Mouse (Mus musculus): ENCODE data around the gene Tmem82. TPM values are rescaled to one million over a fixed set of nuclear protein-coding genes. Genes with fewer than 3 reads are reported as not detected.

Tmem82 gene
- polyA plus RNA-seq, 1 experiment from 2014 or later: 0.43 TPM

- peaks cover 13% of the 10 kb centered on the region for H3K4me1 ChIP-seq
- no peaks in the 10 kb centered on the region for H3K9me3 ChIP-seq
- no peak overlapping the region for H3K27ac ChIP-seq
- 0 out of 2 replicates have a peak, but pooled peaks cover 4% of the 10 kb centered on the region for H3K27me3 ChIP-seq (replicated peaks)
- ATAC-seq (ENCODE audit: low FRiP score, low read depth): no peak
- H3K4me2 ChIP-seq (replicated peaks): no peak overlapping the region
- 85% methylated on average over 8 of the region's 8 CpGs for WGBS
- peaks cover 14% of the 10 kb centered on the region for H3K36me3 ChIP-seq
- H3K9ac ChIP-seq: no peak overlapping the region
- H3K4me3 ChIP-seq: no peak overlapping the region
These were observed 3.7 kb upstream of the Tmem82 start for GRCm38 (mm10) chr4:141622091-141622490.

GRCm38 (mm10) chr4:141621297-141621696 lies 2.9 kb upstream of the Tmem82 start:
- Histone ChIP-seq H3K27ac (no peak overlapping the region), H3K27me3 (replicated peaks) (0 out of 2 replicates have a peak, but pooled peaks cover 4% of the 10 kb centered on the region), H3K9ac (no peak overlapping the region), H3K4me1 (peaks cover 13% of the 10 kb centered on the region), H3K9me3 (no peaks in the 10 kb centered on the region), H3K36me3 (peaks cover 7% of the 10 kb centered on the region), H3K4me3 (no peak overlapping the region), H3K4me2 (replicated peaks) (no peak overlapping the region)
- no peak for ATAC-seq (ENCODE audit: low FRiP score, low read depth)
- WGBS: 85% methylated on average over 8 of the region's 8 CpGs

- ATAC-seq (ENCODE audit: low FRiP score, low read depth): no peak
- H3K27me3 ChIP-seq (replicated peaks): 0 out of 2 replicates have a peak, but pooled peaks cover 4% of the 10 kb centered on the region
- H3K36me3 ChIP-seq: no peaks in the 10 kb centered on the region
- peaks cover 17% of the 10 kb centered on the region for H3K4me1 ChIP-seq
- H3K4me3 ChIP-seq: no peak overlapping the region
- H3K9ac ChIP-seq: no peak overlapping the region
- H3K9me3 ChIP-seq: no peaks in the 10 kb centered on the region
- H3K27ac ChIP-seq: no peak overlapping the region
- 84% methylated on average over 9 of the region's 9 CpGs for WGBS
- H3K4me2 ChIP-seq (replicated peaks): no peak overlapping the region
These were observed 958 bp upstream of the Tmem82 start for GRCm38 (mm10) chr4:141619299-141619883.

GRCm38 (mm10) chr4:141617863-141618564 lies 419 bp downstream of the Tmem82 start:
- Histone ChIP-seq H3K27me3 (replicated peaks) (0 out of 2 replicates have a peak, but pooled peaks cover 4% of the 10 kb centered on the region), H3K36me3 (no peaks in the 10 kb centered on the region), H3K27ac (no peak overlapping the region), H3K4me2 (replicated peaks) (peak overlapping the region; percentile 55), H3K4me3 (0 out of 2 replicates have a peak overlapping the region, but pooled peaks have one; percentile 15), H3K9me3 (no peaks in the 10 kb centered on the region), H3K9ac (0 out of 2 replicates have a peak overlapping the region, but pooled peaks have one; percentile 26), H3K4me1 (peaks cover 14% of the 10 kb centered on the region)
- 13% methylated on average over 22 of the region's 22 CpGs for WGBS
- ATAC-seq (ENCODE audit: low FRiP score, low read depth): peak; percentile 55

- Histone ChIP-seq H3K27me3 (replicated peaks) (0 out of 2 replicates have a peak, but pooled peaks cover 4% of the 10 kb centered on the region), H3K4me1 (peaks cover 14% of the 10 kb centered on the region), H3K36me3 (no peaks in the 10 kb centered on the region), H3K4me2 (replicated peaks) (peak overlapping the region; percentile 55), H3K9me3 (no peaks in the 10 kb centered on the region), H3K9ac (0 out of 2 replicates have a peak overlapping the region, but pooled peaks have one; percentile 26), H3K4me3 (peak overlapping the region; percentile 15; the same call in 1 of the 2 replicates), H3K27ac (no peak overlapping the region)
- peak; percentile 43; the same call in 1 of the 2 replicates for ATAC-seq (ENCODE audit: low FRiP score, low read depth)
- WGBS: 3% methylated on average over 20 of the region's 20 CpGs
These were observed 1.1 kb downstream of the Tmem82 start for GRCm38 (mm10) chr4:141617299-141617698.

- Histone ChIP-seq H3K36me3 (no peaks in the 10 kb centered on the region), H3K4me3 (no peak overlapping the region), H3K4me2 (replicated peaks) (no peak overlapping the region), H3K9ac (no peak overlapping the region), H3K27ac (no peak overlapping the region), H3K9me3 (no peaks in the 10 kb centered on the region), H3K4me1 (peaks cover 14% of the 10 kb centered on the region), H3K27me3 (replicated peaks) (0 out of 2 replicates have a peak, but pooled peaks cover 4% of the 10 kb centered on the region)
- ATAC-seq (ENCODE audit: low FRiP score, low read depth): no peak
- WGBS: 72% methylated on average over 6 of the region's 6 CpGs
These were observed 1.6 kb downstream of the Tmem82 start for GRCm38 (mm10) chr4:141616811-141617210.

GRCm38 (mm10) chr4:141614946-141615345 lies 3.5 kb downstream of the Tmem82 start:
- WGBS: 84% methylated on average over 14 of the region's 14 CpGs
- Histone ChIP-seq H3K27ac (no peak overlapping the region), H3K4me1 (peaks cover 14% of the 10 kb centered on the region), H3K4me2 (replicated peaks) (no peak overlapping the region), H3K36me3 (no peaks in the 10 kb centered on the region), H3K27me3 (replicated peaks) (0 out of 2 replicates have a peak, but pooled peaks cover 4% of the 10 kb centered on the region), H3K9ac (no peak overlapping the region), H3K9me3 (no peaks in the 10 kb centered on the region), H3K4me3 (no peak overlapping the region)
- ATAC-seq (ENCODE audit: low FRiP score, low read depth): no peak

- no peak overlapping the region for H3K9ac ChIP-seq
- no peak overlapping the region for H3K4me2 ChIP-seq (replicated peaks)
- no peak overlapping the region for H3K4me3 ChIP-seq
These were observed 8.9 kb downstream of the Tmem82 start for GRCm38 (mm10) chr4:141609538-141609937.

GRCm38 (mm10) chr4:141605861-141606260 lies 12.6 kb downstream of the Tmem82 start, which contains the start of gene Fblim1:
Gene Fblim1 (minus strand): TSS chr4:141606096.
- Histone ChIP-seq H3K9me3 (no peaks in the 10 kb centered on the region), H3K4me1 (no peaks in the 10 kb centered on the region), H3K9ac (no peak within 1 kb of the TSS), H3K4me3 (no peak within 1 kb of the TSS), H3K36me3 (no peaks in the 10 kb centered on the region), H3K4me2 (replicated peaks) (no peak within 1 kb of the TSS), H3K27ac (no peak within 1 kb of the TSS), H3K27me3 (replicated peaks) (no peaks in the 10 kb centered on the region)
- 85% methylated on average over 11 of the region's 11 CpGs for WGBS
- ATAC-seq (ENCODE audit: low FRiP score, low read depth): no peak

More at GRCm38 (mm10) chr4:141609538-141609937, 8.9 kb downstream of the Tmem82 start:
- Histone ChIP-seq H3K4me1 (no peaks in the 10 kb centered on the region), H3K36me3 (no peaks in the 10 kb centered on the region), H3K9me3 (no peaks in the 10 kb centered on the region), H3K27me3 (replicated peaks) (no peaks in the 10 kb centered on the region), H3K27ac (no peak overlapping the region)
- WGBS: 92% methylated on average over 6 of the region's 6 CpGs
- ATAC-seq (ENCODE audit: low FRiP score, low read depth): no peak

- H3K27me3 ChIP-seq (replicated peaks): peaks cover 3% of the 10 kb centered on the region; the same call in 1 of the 2 replicates
- H3K9ac ChIP-seq: no peak overlapping the region
- H3K4me3 ChIP-seq: no peak overlapping the region
- WGBS: 91% methylated on average over 5 of the region's 5 CpGs
- no peak overlapping the region for H3K27ac ChIP-seq
- H3K4me1 ChIP-seq: no peaks in the 10 kb centered on the region
- no peak overlapping the region for H3K4me2 ChIP-seq (replicated peaks)
- no peaks in the 10 kb centered on the region for H3K36me3 ChIP-seq
- no peak for ATAC-seq (ENCODE audit: low FRiP score, low read depth)
- no peaks in the 10 kb centered on the region for H3K9me3 ChIP-seq
These were observed 13.0 kb downstream of the Tmem82 start for GRCm38 (mm10) chr4:141605421-141605820.

GRCm38 (mm10) chr4:141604493-141604892 lies 13.9 kb downstream of the Tmem82 start:
- H3K4me3 ChIP-seq: no peak overlapping the region
- WGBS: 77% methylated on average over 8 of the region's 8 CpGs
- no peak overlapping the region for H3K9ac ChIP-seq
- H3K27ac ChIP-seq: no peak overlapping the region
- peaks cover 6% of the 10 kb centered on the region; the same call in 1 of the 2 replicates for H3K4me1 ChIP-seq
- ATAC-seq (ENCODE audit: low FRiP score, low read depth): no peak
- H3K36me3 ChIP-seq: no peaks in the 10 kb centered on the region
- H3K27me3 ChIP-seq (replicated peaks): peaks cover 12% of the 10 kb centered on the region
- no peaks in the 10 kb centered on the region for H3K9me3 ChIP-seq
- no peak overlapping the region for H3K4me2 ChIP-seq (replicated peaks)

- Histone ChIP-seq H3K9me3 (no peaks in the 10 kb centered on the region), H3K27me3 (replicated peaks) (peaks cover 13% of the 10 kb centered on the region), H3K4me1 (peaks cover 11% of the 10 kb centered on the region; the same call in 1 of the 2 replicates), H3K9ac (no peak overlapping the region), H3K36me3 (no peaks in the 10 kb centered on the region), H3K4me3 (no peak overlapping the region), H3K27ac (no peak overlapping the region), H3K4me2 (replicated peaks) (no peak overlapping the region)
- WGBS: 78% methylated on average over 4 of the region's 4 CpGs
- ATAC-seq (ENCODE audit: low FRiP score, low read depth): no peak
These were observed 14.5 kb downstream of the Tmem82 start for GRCm38 (mm10) chr4:141603921-141604320.

Data from neural tube, embryonic 12.5 days (tissue).